Mouse (Mus musculus) liver, embryonic 13.5 days (tissue): ENCODE measurements around the gene Letm1. TPM values are rescaled to one million over a fixed set of nuclear protein-coding genes. Genes with fewer than 3 reads are reported as not detected.

Experiments used
- ATAC-seq: fragments of 200-750 bp; cut with Nextera tagmentation; 2 replicates; pipeline ENCODE4 v1.8.0; 2017; ENCODE audit warnings: low read depth, mild to moderate bottlenecking, moderate number of reproducible peaks, moderate library complexity
- DNase-seq: peaks from one replicate; pipeline ENCODE4 v3.0.0; 2022
- H3K27ac ChIP-seq: fragments of 300-500 bp; sonication (generic); 2 replicates; pipeline ENCODE4 v1.5.1; 2015; ENCODE audit warnings: moderate library complexity, mild to moderate bottlenecking, inconsistent platforms
- H3K27me3 ChIP-seq: fragments of 300-500 bp; sonication (generic); 2 replicates; pipeline ENCODE4 v1.6.1; 2015; ENCODE audit warnings: mild to moderate bottlenecking, inconsistent platforms
- H3K36me3 ChIP-seq: fragments of 300-500 bp; sonication (generic); 2 replicates; pipeline ENCODE4 v1.6.1; 2015; ENCODE audit warnings: mild to moderate bottlenecking, inconsistent platforms
- H3K4me1 ChIP-seq: fragments of 300-500 bp; sonication (generic); replicated peaks from 2 replicates; pipeline ENCODE4 v1.6.1; 2015; ENCODE audit warnings: inconsistent platforms
- H3K4me2 ChIP-seq: fragments of 300-500 bp; sonication (generic); 2 replicates; pipeline ENCODE4 v1.6.1; 2015; ENCODE audit warnings: inconsistent platforms, mild to moderate bottlenecking, moderate library complexity
- H3K4me3 ChIP-seq: fragments of 300-500 bp; sonication (generic); replicated peaks from 2 replicates; pipeline ENCODE4 v1.5.1; 2015; ENCODE audit warnings: mild to moderate bottlenecking, inconsistent platforms
- H3K9ac ChIP-seq: fragments of 300-500 bp; sonication (generic); 2 replicates; pipeline ENCODE4 v1.6.1; 2015; ENCODE audit warnings: mild to moderate bottlenecking, inconsistent platforms
- H3K9me3 ChIP-seq: fragments of 300-500 bp; sonication (generic); replicated peaks from 2 replicates; pipeline ENCODE4 v1.6.1; 2016; ENCODE audit warnings: inconsistent platforms
- WGBS: fragments of 180-500 bp; shearing (Covaris S2); methylation state at CpG from one replicate; pipeline ENCODE4 v1.1.7; 2015; ENCODE audit not compliant: insufficient replicate concordance; 5-methylcytosine and 5-hydroxymethylcytosine counted together
- polyA plus RNA-seq: library from polyadenylated mRNA; unstranded; fragments of >200 nt; fragmentation: Nextera tagmentation; extraction: Ambion mirVana; gene quantifications from 2 replicates; pipeline ENCODE4 v1.2.1, GENCODE M21; 2015

Letm1 gene
- polyA plus RNA-seq, 1 experiment from 2014 or later = 24.7 TPM

DNA sequence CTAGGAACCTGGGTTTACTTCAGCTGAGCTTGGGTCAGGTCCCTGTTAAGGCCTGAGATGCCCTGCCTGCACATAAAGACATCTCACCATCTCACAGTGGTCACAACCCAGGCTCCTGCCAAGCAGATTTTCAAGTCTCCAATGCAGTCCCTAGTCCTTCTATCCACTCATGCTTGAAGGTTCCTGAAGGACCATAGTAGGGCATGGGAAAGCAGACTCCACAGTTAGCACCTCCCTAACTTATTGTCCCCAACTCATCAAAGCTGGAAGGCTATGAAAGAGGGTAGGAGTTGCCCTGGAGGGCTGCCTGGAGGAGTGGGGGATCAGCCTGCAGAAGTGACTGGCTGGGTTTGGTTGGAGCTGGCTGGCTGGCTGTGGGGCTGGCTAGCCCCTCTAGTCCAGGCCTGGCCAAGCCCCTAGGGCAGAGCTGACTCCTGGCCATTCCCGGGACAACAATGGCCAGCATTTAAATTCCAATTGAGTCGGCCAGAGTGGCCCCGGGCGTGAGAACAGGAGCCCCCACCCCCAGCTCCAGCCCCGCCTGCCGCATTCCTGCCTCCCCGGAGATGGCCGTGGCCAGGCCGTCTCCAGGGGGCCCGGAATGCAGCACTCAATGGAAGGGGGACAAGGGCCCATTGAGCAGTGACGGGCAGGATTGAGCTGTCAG lies 77.5 kb downstream of the Letm1 start:
- DNase-seq = no peak
- Histone ChIP-seq H3K4me3 (no peak overlapping the region), H3K9me3 (no peaks in the 10 kb centered on the region), H3K36me3 (no peaks in the 10 kb centered on the region), H3K27ac (no peak overlapping the region), H3K9ac (0 out of 2 replicates have a peak overlapping the region, but pooled peaks have one; percentile 10), H3K4me1 (peaks cover 31% of the 10 kb centered on the region), H3K27me3 (peaks cover 6% of the 10 kb centered on the region), H3K4me2 (no peak overlapping the region)
- WGBS = 55% methylated on average over 11 of the region's 11 CpGs
- ATAC-seq = no peak

DNA sequence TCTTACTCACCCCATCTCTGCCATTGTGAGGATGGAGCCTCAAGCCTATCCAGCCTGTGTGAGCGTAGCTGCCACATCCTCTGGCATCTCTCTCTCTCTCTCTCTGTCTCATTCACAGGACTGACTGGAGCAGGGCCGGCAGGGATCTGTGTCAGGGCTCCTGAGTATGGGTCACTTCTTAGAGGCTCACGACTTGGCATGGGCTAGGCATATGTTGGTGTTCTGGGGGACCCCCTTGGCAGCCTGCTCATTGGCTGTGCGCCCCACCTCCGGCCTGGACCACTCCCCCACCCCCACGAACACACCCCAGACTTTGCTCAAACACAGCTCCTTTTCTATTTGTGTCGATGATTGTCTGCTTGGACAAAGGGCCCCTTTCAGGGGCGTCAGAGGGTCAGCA lies 78.6 kb downstream of the Letm1 start:
- Histone ChIP-seq H3K36me3 (no peaks in the 10 kb centered on the region), H3K27me3 (peaks cover 15% of the 10 kb centered on the region), H3K4me1 (peaks cover 37% of the 10 kb centered on the region), H3K9me3 (no peaks in the 10 kb centered on the region), H3K9ac (no peak overlapping the region), H3K4me2 (no peak overlapping the region), H3K4me3 (no peak overlapping the region), H3K27ac (no peak overlapping the region)
- no peak for ATAC-seq
- WGBS = 59% methylated on average over 8 of the region's 8 CpGs
- no peak for DNase-seq

DNA sequence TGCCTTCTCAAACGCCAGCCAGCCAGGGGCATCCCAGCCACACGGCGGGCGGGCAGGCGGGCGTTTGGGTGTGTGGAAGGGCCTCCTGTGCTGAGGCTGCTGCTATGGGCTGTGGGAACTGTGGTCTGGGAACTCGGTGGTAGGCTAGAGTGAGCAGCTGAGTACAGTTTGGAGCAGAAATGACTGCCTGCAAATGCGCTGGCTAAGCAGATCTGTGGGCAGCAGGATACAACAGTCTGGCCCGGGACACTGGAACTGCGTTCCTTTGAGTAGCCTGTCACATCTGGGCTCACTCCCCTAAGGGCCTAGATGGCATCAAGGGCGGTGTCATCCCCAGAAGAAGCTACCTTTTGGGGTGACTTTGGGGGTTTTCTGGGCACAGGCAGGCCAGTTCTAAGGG lies 80.8 kb downstream of the Letm1 start:
- Histone ChIP-seq H3K9ac (no peak overlapping the region), H3K4me2 (no peak overlapping the region), H3K4me1 (peaks cover 46% of the 10 kb centered on the region), H3K27ac (no peak overlapping the region), H3K27me3 (peaks cover 30% of the 10 kb centered on the region), H3K4me3 (no peak overlapping the region), H3K36me3 (no peaks in the 10 kb centered on the region), H3K9me3 (no peaks in the 10 kb centered on the region)
- WGBS = 75% methylated on average over 11 of the region's 11 CpGs
- ATAC-seq = no peak
- DNase-seq = no peak

DNA sequence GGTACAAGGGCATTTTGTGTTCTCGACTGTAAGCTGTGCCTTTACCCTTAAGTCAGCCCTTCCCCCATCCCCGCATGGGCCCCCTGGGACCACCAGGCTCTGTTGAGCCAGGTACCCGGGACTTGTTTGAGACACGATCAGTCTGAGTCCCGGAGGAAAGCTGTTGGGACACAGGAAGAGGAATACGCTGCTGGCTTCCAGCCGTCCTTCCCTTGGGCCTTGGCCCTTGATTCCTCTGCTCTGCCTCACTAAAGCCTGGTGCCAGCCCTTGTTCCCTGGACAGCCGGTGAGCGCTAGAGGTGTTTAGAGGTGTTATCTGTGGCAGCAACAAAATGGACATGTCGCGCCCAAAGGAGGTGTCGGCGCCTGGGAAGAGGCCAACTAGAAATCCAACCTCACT lies 82.6 kb downstream of the Letm1 start:
- H3K27me3 ChIP-seq = peaks cover 48% of the 10 kb centered on the region

DNA sequence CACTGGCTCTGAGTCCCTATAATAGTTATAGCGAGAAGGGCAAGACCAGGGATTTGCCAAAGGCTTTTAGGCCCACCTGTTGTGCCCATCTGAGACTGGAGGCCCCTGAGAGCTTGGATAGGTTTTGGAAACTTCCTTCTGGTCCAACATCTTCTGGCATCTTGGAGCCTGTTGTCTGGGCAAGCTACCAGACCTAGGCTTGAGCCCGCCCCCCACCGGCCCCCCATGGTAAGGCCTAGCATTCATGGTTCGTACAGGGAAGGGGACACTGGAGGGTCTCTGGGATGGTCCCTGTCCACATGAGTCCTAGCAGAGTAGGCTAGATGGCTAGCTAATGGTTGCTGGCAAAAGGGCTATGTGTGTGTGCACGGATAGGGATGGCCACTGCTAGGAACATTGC lies 83.9 kb downstream of the Letm1 start:
- no peak overlapping the region for H3K9ac ChIP-seq
- 77% methylated on average over 5 of the region's 5 CpGs for WGBS
- ATAC-seq = no peak
- H3K36me3 ChIP-seq = no peaks in the 10 kb centered on the region
- DNase-seq = no peak
- H3K4me1 ChIP-seq = peaks cover 44% of the 10 kb centered on the region
- H3K4me2 ChIP-seq = no peak overlapping the region
- H3K27me3 ChIP-seq = peaks cover 61% of the 10 kb centered on the region
- no peak overlapping the region for H3K4me3 ChIP-seq
- no peak overlapping the region for H3K27ac ChIP-seq
- H3K9me3 ChIP-seq = no peaks in the 10 kb centered on the region

More for the DNA sequence above, 82.6 kb downstream of the Letm1 start:
- Histone ChIP-seq H3K36me3 (no peaks in the 10 kb centered on the region), H3K4me2 (no peak overlapping the region), H3K4me1 (peaks cover 42% of the 10 kb centered on the region), H3K9me3 (no peaks in the 10 kb centered on the region), H3K4me3 (no peak overlapping the region), H3K27ac (no peak overlapping the region), H3K9ac (no peak overlapping the region)
- ATAC-seq (no peak), DNase-seq (no peak)
- 38% methylated on average over 13 of the region's 13 CpGs for WGBS

DNA sequence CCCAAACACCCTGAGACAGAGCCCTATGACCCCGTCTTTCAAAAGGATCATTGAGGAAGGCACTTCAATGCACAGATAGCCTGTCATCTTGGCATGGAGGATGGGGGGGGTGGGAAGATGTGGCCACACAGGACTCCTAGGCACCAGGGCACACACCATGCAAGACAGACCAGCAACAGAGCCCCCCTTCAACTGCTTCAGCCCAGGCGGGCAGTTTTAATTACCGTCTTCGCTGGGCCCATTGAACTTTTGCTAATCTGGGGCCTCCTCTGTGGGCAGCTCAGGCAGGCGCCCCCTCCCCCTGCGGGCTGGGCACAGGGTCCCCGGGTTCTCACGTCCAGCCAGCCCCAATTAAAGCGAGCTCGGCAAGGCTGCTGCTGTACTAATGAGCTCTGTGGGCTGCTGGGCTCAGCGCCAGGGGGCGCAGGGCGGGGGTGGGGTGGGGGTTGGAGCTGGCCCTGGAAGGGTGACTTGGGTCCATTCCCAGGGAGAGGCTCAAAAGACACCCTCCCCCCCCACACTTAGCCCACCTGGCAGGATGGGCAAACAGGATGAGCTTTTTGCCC lies 84.6 kb downstream of the Letm1 start:
- DNase-seq (no peak), ATAC-seq (no peak)
- Histone ChIP-seq H3K36me3 (no peaks in the 10 kb centered on the region), H3K4me1 (peaks cover 44% of the 10 kb centered on the region), H3K27ac (no peak overlapping the region), H3K9ac (no peak overlapping the region), H3K4me3 (no peak overlapping the region), H3K4me2 (no peak overlapping the region), H3K9me3 (no peaks in the 10 kb centered on the region), H3K27me3 (peaks cover 66% of the 10 kb centered on the region)
- WGBS = 53% methylated on average over 13 of the region's 13 CpGs

DNA sequence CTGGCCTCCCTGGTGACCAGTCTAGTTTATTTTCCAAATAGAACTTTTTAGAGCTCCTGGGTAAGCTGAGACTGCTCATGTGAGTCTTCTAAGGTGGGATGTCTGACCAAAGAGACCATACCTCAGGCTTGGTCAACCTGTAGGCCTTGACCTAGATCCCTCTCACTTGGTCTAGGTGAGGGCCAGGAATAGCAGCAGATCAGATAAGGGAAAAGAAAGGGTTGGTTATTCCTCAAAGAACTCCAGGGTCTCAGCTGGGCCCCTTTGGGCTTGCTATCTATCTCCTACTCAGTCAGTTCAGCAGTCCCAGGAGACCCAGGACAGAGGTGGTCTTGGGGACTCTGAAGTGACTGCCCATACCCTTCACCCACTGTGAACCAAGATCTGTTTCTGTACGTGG lies 85.1 kb downstream of the Letm1 start:
- WGBS = 65% methylated on average over 1 of the region's 1 CpGs
- Histone ChIP-seq H3K27me3 (peaks cover 70% of the 10 kb centered on the region), H3K4me1 (peaks cover 48% of the 10 kb centered on the region), H3K9ac (no peak overlapping the region), H3K4me2 (no peak overlapping the region), H3K9me3 (no peaks in the 10 kb centered on the region), H3K36me3 (no peaks in the 10 kb centered on the region), H3K27ac (no peak overlapping the region), H3K4me3 (no peak overlapping the region)
- ATAC-seq = no peak
- DNase-seq = no peak

DNA sequence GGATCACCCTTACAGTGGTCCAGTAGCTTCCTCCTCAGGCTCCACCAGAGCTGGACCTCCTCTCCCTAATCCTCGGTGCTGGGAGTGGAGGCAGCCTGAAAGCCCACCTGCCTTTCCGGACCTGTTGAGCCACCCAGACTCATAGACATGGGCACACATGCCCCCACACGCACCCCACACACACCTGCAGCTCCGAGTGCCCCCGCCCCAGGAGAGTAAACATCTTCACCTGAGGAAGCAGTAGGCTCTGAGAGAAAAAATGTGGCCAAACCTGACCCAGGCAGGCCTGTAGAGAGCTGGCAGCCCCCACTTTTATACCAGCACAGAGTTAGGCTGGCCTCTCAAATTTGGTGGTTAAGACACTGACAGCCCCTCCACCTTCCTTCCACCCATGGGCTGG lies 86.2 kb downstream of the Letm1 start:
- no peak for ATAC-seq

DNA sequence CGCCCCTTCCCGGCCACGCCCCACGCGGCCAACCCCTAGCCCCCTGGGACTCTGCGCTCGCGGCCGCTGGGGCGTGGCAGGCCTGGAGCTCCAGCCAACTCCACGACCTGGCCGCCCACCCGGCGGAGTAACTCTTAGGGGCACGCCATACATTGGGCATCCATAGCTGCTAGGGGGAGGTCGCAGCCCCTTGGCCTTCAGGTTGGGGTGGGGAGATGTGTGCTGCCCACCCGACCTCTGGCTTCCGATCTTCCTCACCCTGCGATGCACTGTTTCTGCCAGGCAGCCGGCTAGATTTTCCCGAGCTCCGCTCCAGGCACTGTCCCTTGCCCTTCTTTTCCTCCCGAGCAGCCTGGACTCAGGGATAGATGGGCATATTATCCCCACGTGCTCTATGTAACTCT lies 86.9 kb downstream of the Letm1 start:
- peaks cover 48% of the 10 kb centered on the region for H3K4me1 ChIP-seq
- WGBS = 8% methylated on average over 24 of the region's 24 CpGs
- peaks cover 73% of the 10 kb centered on the region for H3K27me3 ChIP-seq
- ATAC-seq (no peak), DNase-seq (no peak)
- peak overlapping the region; percentile 55; the same call in 1 of the 2 replicates for H3K27ac ChIP-seq
- no peaks in the 10 kb centered on the region for H3K36me3 ChIP-seq
- H3K9me3 ChIP-seq = no peaks in the 10 kb centered on the region
- H3K4me3 ChIP-seq = peak overlapping the region; percentile 49
- peak overlapping the region; percentile 67 for H3K4me2 ChIP-seq
- H3K9ac ChIP-seq = peak overlapping the region; percentile 63

More for the DNA sequence above, 86.2 kb downstream of the Letm1 start:
- WGBS = 74% methylated on average over 5 of the region's 5 CpGs
- Histone ChIP-seq H3K36me3 (no peaks in the 10 kb centered on the region), H3K27ac (no peak overlapping the region), H3K4me2 (no peak overlapping the region), H3K4me1 (peaks cover 50% of the 10 kb centered on the region), H3K27me3 (peaks cover 74% of the 10 kb centered on the region), H3K4me3 (no peak overlapping the region), H3K9me3 (no peaks in the 10 kb centered on the region), H3K9ac (no peak overlapping the region)
- DNase-seq = no peak

DNA sequence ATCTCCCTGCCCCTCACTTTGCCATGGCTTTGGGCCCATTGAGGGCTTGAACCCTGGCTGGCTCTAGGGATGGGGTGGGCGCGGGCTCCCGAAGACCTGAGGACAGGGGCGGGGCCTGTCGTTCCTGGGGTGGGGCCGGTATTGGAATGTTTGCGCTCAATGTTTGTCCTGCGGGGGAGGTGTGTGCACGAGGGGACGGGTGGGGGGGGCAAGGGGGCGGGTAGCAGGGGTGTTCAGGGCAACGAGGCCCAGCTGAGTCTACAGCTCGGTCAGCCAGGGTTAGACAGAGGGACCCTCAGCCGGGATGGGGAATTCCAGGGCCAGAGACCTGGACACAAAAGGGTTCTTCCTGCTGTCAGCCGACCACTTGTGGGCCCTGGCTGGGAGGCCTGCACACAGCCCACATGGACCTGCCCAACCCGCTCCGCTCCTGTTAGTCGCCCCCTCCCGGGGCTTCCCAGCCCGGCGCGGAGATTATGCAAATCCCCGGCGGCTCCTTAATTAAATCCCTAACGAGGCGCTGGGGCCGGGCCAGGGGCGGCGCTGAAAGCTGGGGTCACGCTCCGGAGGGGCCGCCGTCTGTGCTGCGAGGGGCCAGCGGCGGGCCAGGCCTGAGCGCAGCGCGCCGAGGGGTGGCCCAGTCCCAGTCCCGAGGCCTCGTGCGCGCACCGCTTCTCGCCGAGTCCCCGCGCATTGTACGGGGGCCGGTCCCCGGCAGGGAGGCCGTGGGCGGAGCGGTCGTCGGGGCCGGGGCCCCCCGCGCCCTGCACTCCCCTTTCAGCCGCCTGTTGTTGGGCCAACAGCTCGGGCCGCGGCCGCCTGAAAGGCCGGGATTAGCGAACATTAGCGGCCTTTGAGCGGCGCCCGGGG lies 87.5 kb downstream of the Letm1 start:
- DNase-seq (no peak), ATAC-seq (peak; percentile 69)
- peak overlapping the region; percentile 49 for H3K4me3 ChIP-seq
- 6% methylated on average over 65 of the region's 71 CpGs for WGBS
- H3K9me3 ChIP-seq = no peaks in the 10 kb centered on the region
- peak overlapping the region; percentile 55 for H3K27ac ChIP-seq
- no peaks in the 10 kb centered on the region for H3K36me3 ChIP-seq
- peak overlapping the region; percentile 63 for H3K9ac ChIP-seq
- peaks cover 43% of the 10 kb centered on the region for H3K4me1 ChIP-seq
- peak overlapping the region; percentile 67 for H3K4me2 ChIP-seq
- H3K27me3 ChIP-seq = peaks cover 71% of the 10 kb centered on the region

DNA sequence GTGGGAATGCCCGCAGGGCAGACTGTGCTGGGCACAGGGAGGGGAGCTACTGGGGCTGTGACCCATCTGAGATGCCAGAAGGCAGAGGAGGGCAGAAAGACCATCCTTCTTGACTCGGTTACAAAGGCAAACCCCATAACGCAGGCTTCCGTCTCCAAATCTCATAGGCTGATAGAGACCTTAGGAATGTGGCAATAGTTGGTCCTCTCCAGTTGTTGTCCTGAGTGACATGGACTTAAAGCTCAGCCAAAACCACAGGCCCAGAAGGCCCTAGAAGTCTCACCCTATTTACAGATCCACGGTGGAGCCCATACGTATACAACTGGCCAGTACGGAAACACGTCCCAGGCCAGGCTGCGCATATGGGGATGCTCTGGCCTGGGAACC lies 88.2 kb downstream of the Letm1 start:
- peak overlapping the region; percentile 67; the same call in 1 of the 2 replicates for H3K4me2 ChIP-seq
- no peaks in the 10 kb centered on the region for H3K36me3 ChIP-seq
- DNase-seq = no peak
- no peak overlapping the region for H3K27ac ChIP-seq
- no peak overlapping the region for H3K9ac ChIP-seq
- WGBS = 81% methylated on average over 9 of the region's 9 CpGs
- peaks cover 41% of the 10 kb centered on the region for H3K4me1 ChIP-seq
- H3K9me3 ChIP-seq = no peaks in the 10 kb centered on the region
- peaks cover 66% of the 10 kb centered on the region for H3K27me3 ChIP-seq
- no peak for ATAC-seq
- H3K4me3 ChIP-seq = no peak overlapping the region
